Mouse (Mus musculus): ENCODE results near the gene Ckm. TPM values are rescaled to one million over a fixed set of nuclear protein-coding genes. Genes with fewer than 3 reads are reported as not detected.

The Ckm gene
- total RNA-seq, 2 experiments from 2014 or later, result 103 to 234 TPM

DNA sequence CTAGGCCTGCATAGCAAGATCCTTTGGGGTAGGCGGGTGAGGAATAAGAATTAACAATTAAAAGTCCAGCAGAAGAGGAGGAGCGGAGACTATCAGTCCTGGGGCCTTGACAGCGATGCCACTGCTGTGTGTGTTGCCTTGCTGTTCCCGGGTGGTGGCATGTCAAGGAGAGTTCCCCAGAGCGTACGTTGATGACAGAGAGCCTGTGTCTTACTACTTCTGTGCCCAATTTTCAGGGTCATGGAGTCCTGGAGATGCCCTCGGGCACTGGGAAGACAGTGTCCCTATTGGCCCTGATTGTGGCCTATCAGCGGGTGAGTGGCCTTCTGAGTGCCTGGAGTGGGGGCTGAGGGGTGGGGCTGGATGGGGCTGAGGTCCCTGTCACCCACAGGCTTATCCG lies 20.9 kb upstream of the Ckm start:
- no peak for DNase-seq (ENCODE audit: low spot score in 2 of 2)

DNA sequence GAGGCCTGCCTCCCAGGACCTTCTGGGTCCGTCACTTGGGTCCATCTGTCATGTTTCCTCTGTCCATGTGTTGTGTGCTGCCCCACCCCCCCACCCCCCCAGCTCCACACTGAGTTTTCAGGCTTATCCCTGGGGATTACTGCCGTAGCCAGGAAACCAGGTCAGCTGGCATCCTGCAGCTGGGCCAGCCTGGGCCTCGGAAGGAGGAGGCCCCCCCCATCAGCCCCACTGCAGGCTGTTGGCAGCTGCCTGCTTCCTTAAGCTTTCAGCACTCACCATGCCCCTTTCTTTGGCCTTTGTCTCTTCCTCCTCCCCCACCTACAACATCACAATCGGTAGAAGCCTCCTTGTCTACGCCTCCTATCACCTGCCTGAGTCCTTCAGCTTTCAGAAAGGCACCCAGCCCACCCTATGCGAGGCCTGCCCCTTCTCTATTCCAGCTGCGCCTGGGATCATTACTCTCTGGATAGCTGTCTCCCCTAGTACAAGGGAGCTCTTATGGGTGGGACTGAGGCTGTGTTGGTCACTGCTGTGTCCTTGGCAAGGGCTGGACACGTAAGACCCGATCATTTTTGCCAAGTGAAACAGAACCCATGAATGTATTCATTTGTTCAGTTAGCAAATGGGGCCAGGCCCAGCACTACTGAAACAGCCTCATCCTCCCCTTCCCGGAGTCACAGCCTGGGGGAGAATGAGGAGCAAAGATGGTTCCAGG lies 15.7 kb upstream of the Ckm start:
- no peak for DNase-seq (ENCODE audit: low spot score in 2 of 2)

- DNase-seq (ENCODE audit: low spot score in 2 of 2), result no peak
Measured at GRCm38 (mm10) chr7:19394484-19394883, 10.1 kb upstream of the Ckm start.

DNA sequence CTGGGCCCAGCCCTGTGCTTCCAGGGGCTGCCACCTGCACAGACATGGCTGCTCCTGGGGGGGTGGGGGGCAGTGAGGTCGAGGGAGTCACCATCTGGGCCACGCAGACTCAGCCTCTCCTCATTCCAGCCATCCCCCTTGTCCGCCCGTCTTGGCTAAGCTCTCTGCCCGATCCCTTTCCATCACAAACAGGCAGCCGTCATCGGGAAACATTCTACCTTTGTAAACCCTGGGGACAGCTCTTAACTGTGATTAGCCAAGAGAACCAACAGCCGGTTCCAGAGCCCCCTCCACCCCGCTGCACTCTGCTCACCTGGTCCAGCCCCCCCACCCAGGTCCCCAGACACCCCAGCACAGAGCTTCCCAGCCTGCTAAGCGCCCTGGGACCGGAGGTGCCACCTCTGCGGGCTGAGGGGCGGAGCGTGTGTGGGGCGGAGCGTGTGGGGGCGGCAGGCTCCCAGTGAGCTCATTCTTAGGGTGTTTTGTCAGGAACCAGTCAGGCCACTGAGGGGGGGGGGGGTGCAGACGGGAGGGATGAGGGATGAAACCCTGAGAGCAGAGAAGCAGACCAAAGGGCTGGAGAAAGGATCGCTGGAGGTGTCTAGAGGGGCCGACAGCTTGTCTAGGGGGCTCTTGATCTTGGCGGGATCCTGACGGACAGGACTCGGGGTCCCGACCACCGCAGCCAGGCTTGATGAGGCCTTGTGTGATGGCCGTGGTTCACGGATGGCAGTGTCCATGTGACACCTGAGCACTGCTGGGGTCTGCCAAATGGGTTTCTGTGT lies 4.9 kb upstream of the Ckm start:
- no peak for DNase-seq (ENCODE audit: low spot score in 2 of 2)

DNA sequence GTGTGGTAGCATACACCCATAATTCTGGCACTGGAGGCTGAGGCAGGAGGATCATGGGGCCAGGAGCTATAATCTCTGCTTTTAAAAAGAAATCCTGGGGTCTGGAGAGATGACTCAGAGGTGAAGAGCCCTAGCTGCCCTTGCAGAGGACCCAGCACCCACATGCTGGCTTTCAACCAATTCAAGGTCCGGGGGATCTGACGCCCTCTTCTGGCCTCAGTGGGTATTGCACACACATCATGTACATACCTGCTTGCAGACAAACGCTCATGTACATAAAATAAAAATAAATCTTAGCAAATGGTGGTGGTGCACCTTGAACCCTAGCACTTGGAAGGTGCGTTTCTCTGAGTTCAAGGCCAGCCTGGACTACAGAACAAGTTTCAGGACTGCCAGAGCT lies 3.6 kb upstream of the Ckm start:
- DNase-seq (ENCODE audit: low spot score in 2 of 2), result no peak

DNA sequence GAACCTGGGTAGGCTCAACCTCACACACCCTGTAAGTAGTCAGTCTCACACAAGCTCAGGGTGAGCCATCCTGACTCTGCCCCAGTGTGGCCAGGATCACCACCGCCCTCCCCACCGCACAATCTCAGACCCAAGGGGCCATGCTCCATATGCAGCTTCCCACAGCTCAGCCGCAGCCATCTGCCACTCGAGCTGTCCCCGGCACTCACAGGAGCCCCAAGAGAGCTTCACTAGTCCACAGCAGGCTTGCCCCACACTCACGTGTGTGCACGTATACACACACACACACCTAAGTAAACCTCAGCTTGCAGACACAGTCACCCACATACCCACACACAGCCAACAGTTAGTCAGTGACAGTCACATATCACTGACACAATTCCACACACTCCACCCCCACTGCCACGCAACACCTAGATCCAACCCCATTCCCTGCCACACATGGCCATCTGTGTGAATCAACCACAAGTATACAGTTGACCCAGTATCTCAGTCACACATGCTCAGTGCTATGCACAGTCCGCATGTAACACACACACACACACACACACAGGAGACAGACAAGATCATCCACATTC lies 2.0 kb upstream of the Ckm start:
- DNase-seq (ENCODE audit: low spot score in 2 of 2), result no peak

- no peak for DNase-seq (ENCODE audit: low spot score in 2 of 2)
Measured at GRCm38 (mm10) chr7:19403731-19404296, 762 bp upstream of the Ckm start, which contains the start of gene Klc3. Gene Klc3 (minus strand): TSS chr7:19404104.

DNA sequence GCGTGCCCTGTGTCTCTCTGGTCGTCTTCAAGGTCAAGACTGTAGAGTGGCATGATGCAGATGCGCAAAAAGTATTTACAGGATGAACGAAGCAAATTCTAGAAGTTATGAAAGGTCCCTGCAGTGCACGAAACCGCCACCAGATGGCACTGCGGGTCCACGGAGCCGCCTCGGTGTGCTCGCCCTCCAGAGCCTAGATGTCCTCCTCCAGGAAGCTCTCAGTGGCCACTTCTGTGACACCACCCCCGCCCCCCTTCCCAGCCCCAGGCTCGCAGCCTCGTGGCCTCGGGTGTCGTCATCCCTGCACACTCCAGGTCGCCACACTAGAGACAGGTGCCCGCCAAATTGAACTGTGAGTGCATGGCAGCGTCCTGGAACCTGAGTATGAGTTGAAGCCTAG lies 841 bp downstream of the Ckm start:
- DNase-seq (ENCODE audit: low spot score in 2 of 2), result peak; percentile 60 to 66

DNA sequence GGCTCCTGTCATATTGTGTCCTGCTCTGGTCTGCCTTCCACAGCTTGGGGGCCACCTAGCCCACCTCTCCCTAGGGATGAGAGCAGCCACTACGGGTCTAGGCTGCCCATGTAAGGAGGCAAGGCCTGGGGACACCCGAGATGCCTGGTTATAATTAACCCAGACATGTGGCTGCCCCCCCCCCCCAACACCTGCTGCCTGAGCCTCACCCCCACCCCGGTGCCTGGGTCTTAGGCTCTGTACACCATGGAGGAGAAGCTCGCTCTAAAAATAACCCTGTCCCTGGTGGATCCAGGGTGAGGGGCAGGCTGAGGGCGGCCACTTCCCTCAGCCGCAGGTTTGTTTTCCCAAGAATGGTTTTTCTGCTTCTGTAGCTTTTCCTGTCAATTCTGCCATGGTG lies 5.2 kb downstream of the Ckm start:
- DNase-seq (ENCODE audit: low spot score in 2 of 2), result no peak

GRCm38 (mm10) chr7:19410766-19411344 lies 6.3 kb downstream of the Ckm start:
- DNase-seq (ENCODE audit: low spot score in 2 of 2), result peak; percentile 26 to 37

- DNase-seq (ENCODE audit: low spot score in 2 of 2), result no peak
Measured at GRCm38 (mm10) chr7:19411783-19412182, 7.2 kb downstream of the Ckm start.

DNA sequence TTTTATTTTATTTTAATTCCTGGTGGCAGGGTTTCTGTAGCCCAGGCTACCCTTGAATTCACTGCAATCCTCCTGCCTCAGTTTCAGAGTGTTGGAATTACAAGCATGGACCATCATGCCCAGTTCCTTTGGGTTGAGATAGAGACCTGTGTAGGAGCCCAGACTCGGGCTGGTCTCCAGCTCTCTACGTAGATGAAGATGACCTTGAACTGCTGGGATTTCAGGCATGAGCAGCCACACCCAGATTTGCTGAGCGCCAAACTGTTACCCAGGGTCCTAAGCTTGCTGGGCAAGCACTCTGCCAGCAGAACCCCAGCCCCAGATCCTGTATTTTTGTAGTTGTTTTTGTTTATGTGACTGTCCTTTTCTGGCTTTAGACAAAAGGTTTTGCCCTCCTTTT lies 8.9 kb downstream of the Ckm start:
- no peak for DNase-seq (ENCODE audit: low spot score in 2 of 2)

DNA sequence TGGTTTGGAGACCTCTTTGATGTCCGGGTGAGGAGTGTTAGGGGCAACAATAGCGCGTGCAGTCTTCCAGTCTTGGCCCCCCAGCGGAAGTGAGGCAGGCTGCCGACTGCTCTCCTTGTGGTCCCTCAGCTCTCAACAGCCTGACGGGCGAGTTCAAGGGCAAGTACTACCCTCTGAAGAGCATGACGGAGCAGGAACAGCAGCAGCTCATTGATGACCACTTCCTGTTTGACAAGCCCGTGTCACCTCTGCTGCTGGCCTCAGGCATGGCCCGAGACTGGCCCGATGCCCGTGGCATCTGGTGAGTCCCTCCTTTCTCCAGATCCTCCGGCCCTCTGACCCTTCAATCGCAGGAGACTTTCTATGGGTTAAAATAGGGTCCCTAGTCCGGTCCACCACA lies 12.0 kb downstream of the Ckm start:
- DNase-seq (ENCODE audit: low spot score in 2 of 2), result no peak

- DNase-seq (ENCODE audit: low spot score in 2 of 2), result no peak
Measured at GRCm38 (mm10) chr7:19420121-19420520, 15.5 kb downstream of the Ckm start.

GRCm38 (mm10) chr7:19420821-19421636 lies 16.5 kb downstream of the Ckm start:
- DNase-seq (ENCODE audit: low spot score in 2 of 2), result peak; percentile 71 to 74

DNA sequence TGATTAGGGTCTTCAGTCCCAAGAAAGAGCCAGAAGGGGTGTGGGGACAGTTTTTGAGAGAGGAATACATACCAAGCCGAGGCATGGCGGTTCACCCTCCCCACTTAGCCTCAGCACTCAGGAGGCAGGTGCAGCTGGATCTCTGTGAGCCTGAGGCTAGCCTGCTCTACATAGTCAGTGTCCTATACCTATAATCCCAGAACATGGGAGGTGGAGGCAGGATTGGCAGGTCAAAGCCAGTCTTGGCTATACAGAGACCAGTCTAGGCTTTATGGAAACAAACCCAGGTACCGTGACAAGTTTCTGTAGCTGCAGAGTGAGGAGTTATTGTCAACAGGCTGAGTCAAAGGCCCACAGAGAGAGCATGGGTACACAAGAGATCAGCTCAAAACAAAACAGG lies 18.5 kb downstream of the Ckm start:
- no peak for DNase-seq (ENCODE audit: low spot score in 2 of 2)

GRCm38 (mm10) chr7:19424051-19424450 lies 19.5 kb downstream of the Ckm start:
- DNase-seq (ENCODE audit: low spot score in 2 of 2), result no peak

DNA sequence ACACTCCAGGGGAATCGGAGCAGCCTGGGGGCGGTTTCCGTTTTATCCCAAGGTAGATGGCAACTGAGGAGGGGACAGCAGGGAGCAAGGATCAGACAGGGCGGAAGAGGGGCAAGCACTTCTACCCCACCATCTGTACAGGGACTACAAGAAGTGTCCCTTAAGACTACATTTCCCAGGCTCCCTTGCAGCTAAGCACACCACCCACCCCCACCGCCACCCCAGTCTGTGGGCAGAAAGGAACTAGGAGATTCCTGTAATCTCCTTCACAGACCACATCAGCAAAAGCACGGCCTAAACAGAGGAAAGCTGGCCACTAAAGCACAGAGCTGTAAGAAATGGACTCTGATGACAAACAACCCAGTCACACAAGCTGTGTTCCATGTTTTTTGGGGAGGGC lies 21.8 kb downstream of the Ckm start:
- no peak for DNase-seq (ENCODE audit: low spot score in 2 of 2)

GRCm38 (mm10) chr7:19426888-19427287 lies 22.3 kb downstream of the Ckm start:
- DNase-seq (ENCODE audit: low spot score in 2 of 2), result no peak

DNA sequence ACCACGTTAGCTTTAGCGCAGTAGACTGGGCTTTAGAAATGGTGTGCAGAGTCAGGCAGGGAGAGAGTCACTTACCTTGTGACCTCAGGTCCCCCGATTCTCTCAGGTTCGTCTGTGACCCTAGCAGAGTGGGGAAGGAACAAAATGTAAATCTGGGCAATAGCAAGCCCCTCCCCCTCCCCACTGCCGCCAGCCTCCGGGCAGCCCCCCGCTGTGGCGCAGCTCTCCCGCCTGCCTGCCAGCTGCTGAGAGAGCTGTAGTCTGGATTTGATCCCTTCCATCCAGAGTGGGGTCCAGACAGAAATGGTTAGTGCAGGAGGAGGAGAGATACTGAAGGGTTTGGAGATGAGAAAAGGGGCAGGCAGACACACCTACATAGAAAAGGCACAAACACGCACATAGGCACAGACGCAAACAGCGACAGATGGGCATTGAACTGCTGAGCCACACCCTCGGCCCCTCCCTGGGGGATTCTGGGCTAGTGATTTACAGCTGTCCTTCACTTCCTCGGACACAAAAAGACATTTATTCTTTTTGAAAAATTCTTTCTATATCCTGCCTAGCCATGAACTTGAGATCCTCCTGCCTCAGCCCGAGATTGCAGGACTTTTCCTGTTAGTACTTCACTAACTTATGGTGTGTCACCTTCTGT lies 23.5 kb downstream of the Ckm start:
- no peak for DNase-seq (ENCODE audit: low spot score in 2 of 2)

Data from adrenal gland, postnatal 4 days (tissue).